Mouse (Mus musculus) MEL (cell line): Measurements from ENCODE around the gene Fam167b. TPM values are rescaled to one million over a fixed set of nuclear protein-coding genes. Genes with fewer than 3 reads are reported as not detected.
A peak's percentile ranks its signal among the peaks of the same experiment; 100 is the strongest.

Source experiments
- DNase-seq: peaks from one replicate; pipeline ENCODE4 v3.0.0; 2011; ENCODE audit warnings: low read depth, low spot score
- H3K27ac ChIP-seq: 2 replicates; pipeline ENCODE4 v1.5.1; 2012; ENCODE audit warnings: low read depth, mild to moderate bottlenecking, control low read depth, low read length, moderate library complexity; ENCODE audit not compliant: control insufficient read depth
- H3K27me3 ChIP-seq, 2 experiments: fragments of 150-350 bp in 1 of 2; sonication (generic) in 1 of 2; 2 replicates each; pipeline ENCODE4 v1.6.1; 2012; ENCODE audit warnings: low read length in 2 of 2, mild to moderate bottlenecking in 2 of 2, improper control_type of control experiment in 1 of 2, moderate library complexity in 1 of 2; ENCODE audit not compliant: insufficient read depth in 2 of 2, control insufficient read depth in 1 of 2
- H3K36me3 ChIP-seq, 2 experiments: 2 replicates each; pipeline ENCODE4 v1.6.1; 2012 to 2014; ENCODE audit warnings: low read length in 2 of 2, improper control_type of control experiment in 1 of 2, inconsistent platforms in 1 of 2, mild to moderate bottlenecking in 1 of 2; ENCODE audit not compliant: insufficient read depth in 2 of 2, control insufficient read depth in 1 of 2
- H3K4me1 ChIP-seq, 2 experiments: fragments of 150-350 bp in 1 of 2; sonication (generic) in 1 of 2; 2 replicates each; pipeline ENCODE4 v1.6.1; 2012; ENCODE audit warnings: low read length in 2 of 2, improper control_type of control experiment in 1 of 2, mild to moderate bottlenecking in 1 of 2; ENCODE audit not compliant: insufficient read depth in 2 of 2, control insufficient read depth in 1 of 2
- H3K4me3 ChIP-seq, 2 experiments: fragments of 150-350 bp in 1 of 2; sonication (generic) in 1 of 2; 2 replicates each; pipeline ENCODE4 v1.5.1; 2012; ENCODE audit warnings: low read depth in 2 of 2, low read length in 2 of 2, mild to moderate bottlenecking in 2 of 2, moderate library complexity in 2 of 2, control low read depth in 1 of 2, improper control_type of control experiment in 1 of 2; ENCODE audit not compliant: control insufficient read depth in 1 of 2, insufficient read depth in 1 of 2
- H3K79me2 ChIP-seq: 2 replicates; pipeline ENCODE4 v1.6.1; 2012; ENCODE audit warnings: mild to moderate bottlenecking, low read length, moderate library complexity; ENCODE audit not compliant: control insufficient read depth, poor library complexity, insufficient read depth
- H3K9ac ChIP-seq: 2 replicates; pipeline ENCODE4 v1.6.1; 2012; ENCODE audit warnings: low read depth, mild to moderate bottlenecking, control low read depth, low read length, moderate library complexity; ENCODE audit not compliant: control insufficient read depth, poor library complexity, severe bottlenecking
- H3K9me3 ChIP-seq: fragments of 150-350 bp; sonication (generic); replicated peaks from 2 replicates; pipeline ENCODE4 v1.6.1; 2012; ENCODE audit warnings: mild to moderate bottlenecking, low read length, improper control_type of control experiment, moderate library complexity; ENCODE audit not compliant: insufficient read depth
- EP300 ChIP-seq, 2 experiments: IDR thresholded peaks; 2 replicates each; pipeline ENCODE4 v1.6.1; 2011; ENCODE audit warnings: improper control_type of control experiment in 2 of 2, low read length in 2 of 2, low read depth in 1 of 2, mild to moderate bottlenecking in 1 of 2
- GATA1 ChIP-seq: IDR thresholded peaks from 2 replicates; pipeline ENCODE4 v1.6.1; 2011; ENCODE audit warnings: low read depth, low read length, improper control_type of control experiment
- KAT2A ChIP-seq: conservative IDR thresholded peaks from 2 replicates; pipeline ENCODE4 v1.6.1; 2012; ENCODE audit warnings: low read depth, low read length, improper control_type of control experiment, inconsistent platforms
- MAX ChIP-seq: IDR thresholded peaks from 2 replicates; pipeline ENCODE4 v1.6.1; 2011; ENCODE audit warnings: low read length, improper control_type of control experiment
- MAZ ChIP-seq: IDR thresholded peaks from 2 replicates; pipeline ENCODE4 v1.6.1; 2012; ENCODE audit warnings: low read depth, mild to moderate bottlenecking, inconsistent platforms, low read length, improper control_type of control experiment
- MXI1 ChIP-seq: IDR thresholded peaks from 2 replicates; pipeline ENCODE4 v1.6.1; 2011; ENCODE audit warnings: mild to moderate bottlenecking, low read depth, low read length, improper control_type of control experiment
- NELFE ChIP-seq: IDR thresholded peaks from 2 replicates; pipeline ENCODE4 v1.6.1; 2011; ENCODE audit warnings: low read depth, low read length, improper control_type of control experiment
- NRF1 ChIP-seq: IDR thresholded peaks from 2 replicates; pipeline ENCODE4 v1.6.1; 2014; ENCODE audit warnings: low read depth, mild to moderate bottlenecking, inconsistent platforms, low read length, improper control_type of control experiment, moderate library complexity; ENCODE audit not compliant: poor library complexity, insufficient read depth, severe bottlenecking
- POLR2A ChIP-seq, 2 experiments: IDR thresholded peaks; 2 replicates each; pipeline ENCODE4 v1.6.1; 2011 to 2012; ENCODE audit warnings: low read length in 2 of 2, mild to moderate bottlenecking in 2 of 2, control low read depth in 1 of 2, improper control_type of control experiment in 1 of 2, low read depth in 1 of 2, moderate library complexity in 1 of 2; ENCODE audit not compliant: control insufficient read depth in 1 of 2, insufficient read depth in 1 of 2, poor library complexity in 1 of 2
- RCOR1 ChIP-seq: IDR thresholded peaks from 2 replicates; pipeline ENCODE4 v1.6.1; 2012; ENCODE audit warnings: low read depth, mild to moderate bottlenecking, inconsistent platforms, low read length, improper control_type of control experiment
- SIN3A ChIP-seq: IDR thresholded peaks from 2 replicates; pipeline ENCODE4 v1.6.1; 2012; ENCODE audit warnings: low read length, improper control_type of control experiment, inconsistent platforms
- TAL1 ChIP-seq: IDR thresholded peaks from 2 replicates; pipeline ENCODE4 v1.6.1; 2012; ENCODE audit warnings: mild to moderate bottlenecking, inconsistent platforms, low read length, moderate library complexity, mixed read lengths
- TBP ChIP-seq: IDR thresholded peaks from 2 replicates; pipeline ENCODE4 v1.8.0; 2011; ENCODE audit warnings: low read depth, low read length, improper control_type of control experiment
- TCF12 ChIP-seq: IDR thresholded peaks from 2 replicates; pipeline ENCODE4 v1.6.1; 2014; ENCODE audit warnings: low read depth, mild to moderate bottlenecking, inconsistent platforms, low read length, improper control_type of control experiment, moderate library complexity
- polyA plus RNA-seq, 2 experiments: library from polyadenylated mRNA; stranded (reverse) in 1 of 2; unstranded in 1 of 2; fragments of >175 nt in 1 of 2; fragments of >200 nt in 1 of 2; gene quantifications; 2 replicates each; pipeline versions ENCODE4 v1.2.1 to v1.2.4; 2012; ENCODE audit warnings: low replicate concordance in 2 of 2, low read depth in 1 of 2; ENCODE audit not compliant: insufficient read length in 2 of 2, insufficient read depth in 1 of 2, missing spikeins in 1 of 2
- total RNA-seq: library from RNA; depleted of rRNA; stranded (reverse); fragments of 300-350 nt; gene quantifications from 2 replicates; pipeline ENCODE4 v1.2.3, GENCODE M21; 2012

Gene Fam167b
- total and polyA plus RNA-seq, 3 experiments = not detected

DNA sequence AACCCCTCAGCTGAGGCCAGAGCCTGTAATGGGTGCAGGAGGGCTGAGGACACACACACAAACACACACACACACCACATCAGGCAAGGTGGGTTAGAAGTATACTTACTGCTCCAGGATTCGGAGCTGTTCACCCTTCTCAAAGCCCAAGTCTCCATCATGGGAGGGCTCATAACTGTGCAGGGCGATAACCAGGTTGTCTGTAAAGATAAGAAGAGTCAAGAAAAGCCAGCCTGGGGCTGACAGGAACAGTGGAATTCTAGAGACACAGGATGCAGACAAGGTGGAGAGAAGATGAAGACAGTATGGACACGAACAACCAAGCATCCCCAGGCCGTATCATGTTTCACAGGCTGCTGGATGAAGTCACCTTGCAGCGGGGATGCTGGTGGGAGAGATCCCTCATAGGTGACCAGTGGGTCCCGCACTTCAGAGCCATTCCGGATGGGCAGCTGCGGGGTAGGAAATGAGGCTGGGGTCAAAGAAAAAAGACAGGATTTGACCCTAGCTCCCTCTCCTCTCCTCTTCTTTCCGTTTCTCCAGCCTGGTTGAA, 21.0 kb downstream of the Fam167b start:
- H3K27me3 ChIP-seq = no peaks in the 10 kb centered on the region
- peaks cover 1% of the 10 kb centered on the region; the same call in 1 of the 2 replicates for H3K79me2 ChIP-seq
- no peak overlapping the region for H3K27ac ChIP-seq
- peak; percentile 67 for DNase-seq
- H3K36me3 ChIP-seq = peaks cover 0 to 2% of the 10 kb centered on the region in 2 experiments; a peak in 2 of 4 replicates
- peak overlapping the region; percentile 71 to 89 for H3K4me3 ChIP-seq
- peak overlapping the region; percentile 73 for H3K9ac ChIP-seq
- peak; percentile 26; the same call in 1 of the 2 replicates for TF ChIP-seq RCOR1
- peak; percentile 75 for TF ChIP-seq TAL1
- no peak for TF ChIP-seq SIN3A
- TF ChIP-seq TCF12 = peak; percentile 91
- peak; percentile 78 for TF ChIP-seq GATA1
- TF ChIP-seq EP300 (IDR thresholded peaks at IDR 0.05; ENCODE audit: low read depth in 1 of 2, low read length in 2 of 2) = peak; percentile 68 to 69
- H3K4me1 ChIP-seq = peaks cover 0 to 15% of the 10 kb centered on the region in 2 experiments; a peak in 2 of 4 replicates
- H3K9me3 ChIP-seq = no peaks in the 10 kb centered on the region

DNA sequence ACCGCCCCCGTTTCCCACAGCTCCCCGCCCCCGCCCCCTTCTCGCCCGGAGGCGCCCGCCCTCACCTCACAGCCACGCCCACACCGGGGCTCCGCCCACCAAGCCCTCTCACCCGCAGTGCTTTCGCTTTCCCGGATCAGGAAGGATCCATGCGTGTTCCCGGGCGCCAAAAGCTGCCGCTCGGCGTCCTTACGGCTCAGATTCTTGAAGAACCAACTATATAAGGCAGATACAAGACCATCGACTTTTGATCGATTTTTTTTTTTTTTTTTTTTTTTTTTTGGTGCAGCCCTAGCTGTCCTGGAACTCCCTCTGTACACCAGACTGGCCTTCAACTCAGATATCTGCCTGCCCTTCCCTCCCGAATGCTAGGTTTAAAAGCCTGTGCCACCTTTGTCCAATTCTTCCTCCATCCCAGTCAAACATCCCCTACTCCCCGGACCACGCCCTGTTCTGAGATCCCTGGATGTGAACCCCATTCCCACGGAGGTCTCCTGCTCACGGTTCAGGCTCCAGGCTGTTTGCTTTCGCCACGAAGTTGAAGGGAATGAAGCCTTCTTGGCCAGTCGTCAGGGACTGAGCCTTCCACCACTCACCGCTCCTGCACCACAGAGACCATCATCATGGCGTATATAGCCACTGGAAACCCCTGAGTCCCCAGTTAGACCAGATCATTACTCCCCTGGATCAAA, 21.7 kb downstream of the Fam167b start:
- peak; percentile 92 for DNase-seq
- TF ChIP-seq TCF12 (0 out of 2 replicates have a peak, but pooled peaks have one; percentile 3), GATA1 (no peak), TBP (0 out of 2 replicates have a peak, but pooled peaks have one; percentile 24), NRF1 (no peak), SIN3A (peak; percentile 15; the same call in 1 of the 2 replicates), MXI1 (0 out of 2 replicates have a peak, but pooled peaks have one; percentile 18), EP300 (IDR thresholded peaks at IDR 0.05; ENCODE audit: low read depth in 1 of 2, low read length in 2 of 2) (no peak), KAT2A (no peak), MAX (no peak), POLR2A (IDR thresholded peaks at IDR 0.05; ENCODE audit: control insufficient read depth in 1 of 2, insufficient read depth in 1 of 2, low read depth in 1 of 2, low read length in 2 of 2, poor library complexity in 1 of 2) (peak; percentile 40 to 72; a peak in 1 of 4 replicates), MAZ (no peak), NELFE (peak; percentile 49; the same call in 1 of the 2 replicates)
- TF ChIP-seq, all 39 proteins: peak for 6
- Histone ChIP-seq H3K9me3 (no peaks in the 10 kb centered on the region), H3K9ac (peak overlapping the region; percentile 73), H3K4me1 (peaks cover 0 to 15% of the 10 kb centered on the region in 2 experiments; a peak in 2 of 4 replicates), H3K27me3 (no peaks in the 10 kb centered on the region), H3K27ac (no peak overlapping the region), H3K4me3 (peak overlapping the region; percentile 71 to 89), H3K36me3 (peaks cover 0 to 2% of the 10 kb centered on the region in 2 experiments; a peak in 2 of 4 replicates), H3K79me2 (peaks cover 1% of the 10 kb centered on the region; the same call in 1 of the 2 replicates)
